Mouse (Mus musculus): ENCODE results near the gene Ninj2.

DNA sequence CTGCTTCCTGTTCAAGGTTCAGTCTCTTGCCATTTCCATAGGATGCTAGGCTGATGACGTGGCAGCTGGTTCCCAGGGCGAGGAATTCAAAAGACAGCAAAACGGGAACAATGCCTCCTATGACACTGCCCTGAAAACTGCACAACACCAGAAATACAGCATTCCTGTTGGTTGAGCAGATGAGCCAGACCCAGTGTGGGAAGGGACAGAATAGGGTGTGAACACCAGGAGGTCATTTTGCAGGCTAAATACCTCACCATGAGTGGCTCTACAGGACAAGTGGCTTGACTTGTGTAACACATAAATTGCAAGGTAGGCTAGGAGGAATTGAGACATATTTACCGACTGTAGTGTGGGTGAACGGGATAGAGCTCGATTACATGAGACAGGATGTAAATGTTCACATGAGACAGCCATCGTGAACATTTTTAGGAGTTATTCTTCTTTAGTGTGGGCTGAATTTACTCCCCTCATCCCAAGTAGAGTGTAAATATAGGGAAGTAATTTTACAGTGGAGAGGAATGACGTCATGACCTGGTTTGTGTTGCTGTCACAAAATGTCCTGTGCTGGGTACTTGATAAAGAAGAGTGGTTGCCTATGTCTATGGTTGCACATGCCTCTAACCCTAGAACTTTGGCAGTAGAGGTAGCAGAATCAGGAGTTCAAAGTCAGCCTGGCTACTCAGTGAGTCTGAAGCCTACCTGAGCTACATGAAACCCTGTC, 79.3 kb downstream of the Ninj2 start:
- TF ChIP-seq CTCF (IDR thresholded peaks at IDR 0.05; ENCODE audit: low read depth, low read length) (no peak), POLR2A (IDR thresholded peaks at IDR 0.05; ENCODE audit: borderline replicate concordance, low read depth, low read length) (no peak)
